Mouse (Mus musculus) cerebellum, adult 2 months (tissue): ENCODE results near the gene Ptrh1.

Source experiments
- CTCF ChIP-seq: fragments of 200-500 bp; IDR thresholded peaks from 2 replicates; pipeline ENCODE4 v1.5.1; 2011; ENCODE audit warnings: low read depth, mild to moderate bottlenecking, control low read depth, low read length, moderate library complexity, borderline replicate concordance; ENCODE audit not compliant: insufficient read depth
- POLR2A ChIP-seq: fragments of 200-500 bp; IDR thresholded peaks from 2 replicates; pipeline ENCODE4 v1.6.1; 2011; ENCODE audit warnings: low read length, control low read depth, borderline replicate concordance; ENCODE audit not compliant: insufficient read depth

GRCm38 (mm10) chr2:32732695-32733094 is 42.9 kb upstream of the Ptrh1 start:
- TF ChIP-seq CTCF (no peak), POLR2A (no peak)
